Mouse (Mus musculus) kidney, embryonic 16.5 days (tissue): ENCODE results near the gene Tomm20. TPM values are rescaled to one million over a fixed set of nuclear protein-coding genes. Genes with fewer than 3 reads are reported as not detected.
A peak's percentile ranks its signal among the peaks of the same experiment; 100 is the strongest.

Source experiments
- ATAC-seq: fragments of 200-750 bp; cut with Nextera tagmentation; 2 replicates; pipeline ENCODE4 v1.8.0; 2017; ENCODE audit warnings: moderate TSS enrichment; ENCODE audit not compliant: low FRiP score, low TSS enrichment
- H3K27ac ChIP-seq: fragments of 300-500 bp; sonication (generic); 2 replicates; pipeline ENCODE4 v1.5.1; 2014; ENCODE audit warnings: low read length
- H3K27me3 ChIP-seq: fragments of 300-500 bp; sonication (generic); 2 replicates; pipeline ENCODE4 v1.6.1; 2014; ENCODE audit warnings: low read length, control low read depth, mixed read lengths; ENCODE audit not compliant: insufficient read depth
- H3K36me3 ChIP-seq: fragments of 300-500 bp; sonication (generic); 2 replicates; pipeline ENCODE4 v1.6.1; 2014; ENCODE audit warnings: low read length, control low read depth, mixed read lengths; ENCODE audit not compliant: insufficient read depth
- H3K4me1 ChIP-seq: fragments of 300-500 bp; sonication (generic); 2 replicates; pipeline ENCODE4 v1.6.1; 2014; ENCODE audit warnings: low read length, control low read depth, mixed read lengths; ENCODE audit not compliant: insufficient read depth
- H3K4me2 ChIP-seq: fragments of 300-500 bp; sonication (generic); replicated peaks from 2 replicates; pipeline ENCODE4 v1.6.1; 2014; ENCODE audit warnings: low read depth, low read length
- H3K4me3 ChIP-seq: fragments of 300-500 bp; sonication (generic); 2 replicates; pipeline ENCODE4 v1.5.1; 2014; ENCODE audit warnings: mild to moderate bottlenecking, low read length
- H3K9ac ChIP-seq: fragments of 300-500 bp; sonication (generic); replicated peaks from 2 replicates; pipeline ENCODE4 v1.6.1; 2014; ENCODE audit warnings: low read length
- H3K9me3 ChIP-seq: fragments of 300-500 bp; sonication (generic); 2 replicates; pipeline ENCODE4 v1.6.1; 2016; ENCODE audit warnings: low read length, control low read depth
- WGBS: fragments of 180-500 bp; shearing (Covaris S2); extraction: QIAGEN DNeasy Blood & Tissue Kit; methylation state at CpG from one replicate; pipeline ENCODE4 v1.1.7; 2014; 5-methylcytosine and 5-hydroxymethylcytosine counted together
- polyA plus RNA-seq: library from polyadenylated mRNA; unstranded; fragments of >200 nt; fragmentation: Nextera tagmentation; extraction: Ambion mirVana; gene quantifications from 2 replicates; pipeline ENCODE4 v1.2.1, GENCODE M21; 2015

Gene Tomm20
- polyA plus RNA-seq, 1 experiment from 2014 or later, result 258 TPM

- H3K27me3 ChIP-seq, result peaks cover 16% of the 10 kb centered on the region
- H3K4me1 ChIP-seq, result 0 out of 2 replicates have a peak, but pooled peaks cover 6% of the 10 kb centered on the region
- H3K9ac ChIP-seq, result no peak overlapping the region
- H3K4me2 ChIP-seq, result no peak overlapping the region
- no peak overlapping the region for H3K4me3 ChIP-seq
- no peak overlapping the region for H3K27ac ChIP-seq
- no peaks in the 10 kb centered on the region for H3K36me3 ChIP-seq
- ATAC-seq, result no peak
- 71% methylated on average over 8 of the region's 8 CpGs for WGBS
- H3K9me3 ChIP-seq, result no peaks in the 10 kb centered on the region
Measured at GRCm38 (mm10) chr8:126976608-126977348, 31.1 kb upstream of the Tomm20 start.

- Histone ChIP-seq H3K36me3 (no peaks in the 10 kb centered on the region), H3K4me3 (no peak overlapping the region), H3K9me3 (no peaks in the 10 kb centered on the region), H3K27ac (no peak overlapping the region), H3K27me3 (peaks cover 16% of the 10 kb centered on the region), H3K4me2 (no peak overlapping the region), H3K4me1 (0 out of 2 replicates have a peak, but pooled peaks cover 6% of the 10 kb centered on the region), H3K9ac (no peak overlapping the region)
- 34% methylated on average over 1 of the region's 1 CpGs for WGBS
- no peak for ATAC-seq
Measured at GRCm38 (mm10) chr8:126975706-126976105, 30.1 kb upstream of the Tomm20 start.

- Histone ChIP-seq H3K4me1 (peaks cover 11% of the 10 kb centered on the region), H3K9me3 (no peaks in the 10 kb centered on the region), H3K36me3 (no peaks in the 10 kb centered on the region), H3K9ac (no peak overlapping the region), H3K4me2 (no peak overlapping the region), H3K27ac (no peak overlapping the region), H3K27me3 (peaks cover 16% of the 10 kb centered on the region), H3K4me3 (no peak overlapping the region)
- ATAC-seq, result no peak
- WGBS, result 70% methylated on average over 4 of the region's 4 CpGs
Measured at GRCm38 (mm10) chr8:126974511-126974910, 28.9 kb upstream of the Tomm20 start.

GRCm38 (mm10) chr8:126973686-126974265 is 28.1 kb upstream of the Tomm20 start:
- ATAC-seq, result no peak
- Histone ChIP-seq H3K36me3 (peaks cover 4% of the 10 kb centered on the region; the same call in 1 of the 2 replicates), H3K27ac (peak overlapping the region; percentile 16; the same call in 1 of the 2 replicates), H3K4me1 (peaks cover 6% of the 10 kb centered on the region), H3K9me3 (no peaks in the 10 kb centered on the region), H3K9ac (no peak overlapping the region), H3K4me2 (no peak overlapping the region), H3K27me3 (peaks cover 13% of the 10 kb centered on the region), H3K4me3 (no peak overlapping the region)
- 73% methylated on average over 9 of the region's 9 CpGs for WGBS

GRCm38 (mm10) chr8:126972649-126973048 is 27.0 kb upstream of the Tomm20 start:
- Histone ChIP-seq H3K4me1 (peaks cover 6% of the 10 kb centered on the region), H3K4me2 (no peak overlapping the region), H3K27me3 (peaks cover 6% of the 10 kb centered on the region), H3K9me3 (no peaks in the 10 kb centered on the region), H3K27ac (no peak overlapping the region), H3K4me3 (no peak overlapping the region), H3K9ac (no peak overlapping the region), H3K36me3 (peaks cover 15% of the 10 kb centered on the region)
- 90% methylated on average over 2 of the region's 2 CpGs for WGBS
- no peak for ATAC-seq

GRCm38 (mm10) chr8:126972102-126972501 is 26.5 kb upstream of the Tomm20 start:
- H3K27me3 ChIP-seq, result peaks cover 3% of the 10 kb centered on the region; the same call in 1 of the 2 replicates
- H3K4me2 ChIP-seq, result no peak overlapping the region
- no peaks in the 10 kb centered on the region for H3K9me3 ChIP-seq
- peaks cover 20% of the 10 kb centered on the region for H3K36me3 ChIP-seq
- 85% methylated on average over 2 of the region's 2 CpGs for WGBS
- no peak overlapping the region for H3K27ac ChIP-seq
- ATAC-seq, result no peak
- H3K4me1 ChIP-seq, result peaks cover 6% of the 10 kb centered on the region
- H3K9ac ChIP-seq, result no peak overlapping the region
- no peak overlapping the region for H3K4me3 ChIP-seq

- WGBS, result 12% methylated on average over 13 of the region's 13 CpGs
Measured at GRCm38 (mm10) chr8:126971314-126971664, 25.6 kb upstream of the Tomm20 start.

GRCm38 (mm10) chr8:126970579-126971313 is 25.1 kb upstream of the Tomm20 start, which contains the start of gene Rbm34:
Gene Rbm34, minus strand, starts transcription at chr8:126971071.
- Histone ChIP-seq H3K4me3 (peak within 1 kb of the TSS; percentile 90), H3K27ac (peak within 1 kb of the TSS; percentile 85), H3K9ac (peak within 1 kb of the TSS; percentile 82), H3K4me2 (peak within 1 kb of the TSS; percentile 71), H3K9me3 (no peaks in the 10 kb centered on the region), H3K4me1 (peaks cover 6% of the 10 kb centered on the region), H3K27me3 (no peaks in the 10 kb centered on the region), H3K36me3 (peaks cover 27% of the 10 kb centered on the region)
- under 1% methylated on average over 50 of the region's 50 CpGs for WGBS
- ATAC-seq, result peak; percentile 97

More at GRCm38 (mm10) chr8:126971314-126971664, 25.6 kb upstream of the Tomm20 start:
- Histone ChIP-seq H3K9me3 (no peaks in the 10 kb centered on the region), H3K27ac (peak overlapping the region; percentile 85), H3K27me3 (no peaks in the 10 kb centered on the region), H3K4me2 (peak overlapping the region; percentile 71), H3K36me3 (peaks cover 24% of the 10 kb centered on the region), H3K9ac (peak overlapping the region; percentile 82), H3K4me1 (peaks cover 6% of the 10 kb centered on the region), H3K4me3 (peak overlapping the region; percentile 90)
- peak; percentile 37 for ATAC-seq

- ATAC-seq, result no peak
- no peak overlapping the region for H3K9ac ChIP-seq
- H3K27me3 ChIP-seq, result no peaks in the 10 kb centered on the region
- H3K9me3 ChIP-seq, result no peaks in the 10 kb centered on the region
- peaks cover 33% of the 10 kb centered on the region for H3K36me3 ChIP-seq
- H3K27ac ChIP-seq, result no peak overlapping the region
- no peak overlapping the region for H3K4me2 ChIP-seq
- peaks cover 6% of the 10 kb centered on the region for H3K4me1 ChIP-seq
- no peak overlapping the region for H3K4me3 ChIP-seq
- 92% methylated on average over 1 of the region's 1 CpGs for WGBS
Measured at GRCm38 (mm10) chr8:126969546-126969945, 23.9 kb upstream of the Tomm20 start.
